Mouse (Mus musculus) MN1 (cell line): ENCODE measurements around the gene Rimbp2.

Source experiments
- DNase-seq: peaks from one replicate; pipeline ENCODE4 v3.0.0-alpha.2; 2016; ENCODE audit warnings: low spot score

Rimbp2 gene

DNA sequence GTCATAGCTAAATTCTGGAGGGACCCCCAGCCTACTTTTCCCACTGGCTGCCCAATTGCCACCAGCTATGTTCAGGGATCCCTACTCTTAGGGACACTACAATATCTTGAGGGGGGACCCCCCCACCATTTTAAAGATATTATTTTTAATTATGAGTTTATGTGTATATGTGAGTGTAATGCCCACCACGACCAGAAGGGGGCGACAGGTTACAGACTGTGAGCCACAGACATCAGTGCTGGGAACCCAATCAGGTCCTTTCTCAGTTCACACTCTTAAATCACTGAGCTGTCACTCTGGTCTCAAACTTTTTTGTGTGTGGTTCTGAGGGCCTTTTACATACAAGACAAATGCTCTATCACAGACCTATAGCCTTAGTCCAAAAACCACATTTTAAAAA, 109.3 kb downstream of the Rimbp2 start:
- no peak for DNase-seq

DNA sequence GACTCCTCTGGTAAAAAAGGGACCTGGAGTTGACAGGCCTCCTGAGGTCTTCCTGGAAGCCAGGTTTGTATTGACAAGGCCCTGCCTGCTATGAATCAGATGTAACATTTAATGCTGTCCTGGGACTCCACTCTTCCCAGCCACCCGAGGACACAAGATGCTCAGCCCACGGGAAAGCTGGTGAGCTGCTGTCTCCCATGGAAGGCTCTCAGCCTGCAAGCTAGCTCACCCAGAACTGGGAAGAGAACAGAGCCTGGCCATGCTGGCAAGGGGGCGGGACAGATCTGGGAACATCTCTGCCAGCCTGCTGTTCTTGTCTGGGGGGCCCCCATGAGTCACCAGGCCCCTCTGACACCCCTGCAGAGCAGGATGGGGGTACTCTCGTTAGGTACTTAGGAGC, 111.7 kb downstream of the Rimbp2 start:
- DNase-seq, result no peak

DNA sequence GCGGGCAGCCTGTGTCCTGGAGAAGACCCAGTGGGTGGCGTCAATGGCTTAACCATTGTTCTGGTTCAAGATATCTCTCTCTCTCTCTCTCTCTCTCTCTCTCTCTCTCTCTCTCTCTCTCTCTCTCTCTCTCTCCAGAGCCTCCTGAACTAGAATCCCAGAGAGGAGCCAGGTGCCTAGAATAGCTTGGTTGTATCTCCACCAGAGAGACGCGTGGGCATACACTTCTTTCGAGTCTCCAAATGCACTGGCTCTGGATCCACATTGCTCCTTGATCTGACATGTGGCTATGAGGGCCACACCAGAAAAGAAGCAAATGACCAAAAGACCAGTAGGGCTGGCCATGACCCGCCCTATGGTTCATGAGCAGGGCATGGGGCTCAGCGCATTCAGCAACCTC, 116.2 kb downstream of the Rimbp2 start:
- DNase-seq, result no peak

DNA sequence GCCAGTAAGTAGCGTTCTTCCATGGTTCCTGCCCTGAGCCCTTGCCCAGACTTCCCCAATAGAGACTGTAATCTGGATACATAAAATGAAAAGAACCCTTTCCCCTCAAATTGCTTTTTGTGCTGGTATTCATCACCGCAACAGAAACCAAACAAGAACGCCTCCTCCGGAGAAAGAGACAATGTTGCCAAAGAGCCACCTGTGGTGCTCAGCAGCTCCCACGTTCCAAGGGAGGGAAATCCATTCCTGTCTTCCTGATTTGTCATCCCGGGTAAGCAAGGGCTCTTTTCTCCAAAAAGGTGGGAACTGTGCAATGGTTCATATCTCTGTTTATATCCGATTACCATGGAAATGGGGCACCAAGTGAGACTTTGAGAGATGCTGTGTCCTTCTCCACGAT, 119.2 kb downstream of the Rimbp2 start:
- DNase-seq, result no peak

DNA sequence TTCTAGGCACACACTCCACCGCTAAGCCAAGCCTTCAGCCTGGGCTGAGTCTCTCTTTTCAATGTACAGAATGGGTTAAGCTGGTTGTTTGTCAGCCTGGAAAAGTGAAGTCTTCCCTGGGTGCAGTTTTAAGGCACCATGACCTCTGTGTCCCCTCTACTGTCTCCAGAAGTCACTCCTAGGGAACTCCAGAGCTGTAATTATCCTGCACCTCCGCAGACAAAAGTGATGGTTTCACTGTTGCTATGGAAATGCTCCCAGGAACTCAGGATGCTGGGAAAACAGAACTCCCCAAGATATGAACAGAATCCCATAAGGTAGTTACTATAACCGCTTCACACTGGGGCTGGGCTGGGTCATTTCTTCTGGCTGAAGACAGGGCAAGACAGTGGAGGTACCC, 130.4 kb downstream of the Rimbp2 start:
- no peak for DNase-seq

DNA sequence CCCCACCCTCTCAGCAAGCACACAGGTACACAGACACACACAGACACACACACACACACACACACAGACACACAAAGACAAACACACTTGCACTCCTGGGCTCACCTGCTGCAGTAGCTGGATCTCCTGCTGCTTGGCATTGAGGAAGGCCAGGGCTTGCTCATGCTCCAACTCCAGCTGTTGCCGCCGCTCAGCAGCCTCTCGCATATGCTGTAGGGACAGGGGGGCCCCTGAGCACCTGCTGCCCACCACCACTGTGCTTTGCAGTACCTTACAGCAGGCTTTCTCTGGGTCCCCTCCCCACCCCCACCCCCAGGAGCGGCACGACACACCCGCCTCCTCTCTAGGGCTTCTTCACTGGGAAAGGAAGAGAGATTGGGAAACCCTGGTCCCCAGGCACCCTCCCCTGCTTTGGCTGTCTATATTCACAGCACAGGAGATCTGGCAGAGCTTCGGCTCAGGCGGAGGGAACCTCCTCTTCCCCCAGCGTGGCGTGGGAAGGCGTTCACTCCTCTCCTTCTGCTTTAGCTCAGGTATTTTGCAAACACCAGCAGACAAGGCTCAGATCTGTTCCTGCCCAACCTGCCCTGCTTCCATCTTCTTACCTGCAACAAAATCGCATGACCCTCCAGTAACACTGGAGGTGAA, 133.5 kb downstream of the Rimbp2 start:
- no peak for DNase-seq

DNA sequence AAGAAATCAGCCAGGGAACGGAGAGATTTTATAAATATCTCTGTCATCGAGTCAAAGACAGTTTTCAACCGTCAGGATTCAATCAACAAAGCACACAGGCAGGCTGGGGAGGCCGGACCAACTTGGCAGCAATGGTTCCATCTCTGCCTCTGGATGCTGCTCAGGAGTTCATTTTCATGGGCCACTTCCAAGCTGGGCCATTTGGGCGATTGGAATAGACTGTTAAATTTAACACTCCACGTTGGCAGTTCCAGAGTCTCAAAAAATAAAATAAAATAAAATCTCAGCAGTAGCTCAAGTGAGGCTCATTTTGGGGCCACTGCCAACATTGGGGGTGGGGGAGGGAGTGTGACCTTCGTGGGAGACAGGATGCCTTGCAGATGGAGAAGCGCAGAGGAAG, 137.7 kb downstream of the Rimbp2 start:
- no peak for DNase-seq

DNA sequence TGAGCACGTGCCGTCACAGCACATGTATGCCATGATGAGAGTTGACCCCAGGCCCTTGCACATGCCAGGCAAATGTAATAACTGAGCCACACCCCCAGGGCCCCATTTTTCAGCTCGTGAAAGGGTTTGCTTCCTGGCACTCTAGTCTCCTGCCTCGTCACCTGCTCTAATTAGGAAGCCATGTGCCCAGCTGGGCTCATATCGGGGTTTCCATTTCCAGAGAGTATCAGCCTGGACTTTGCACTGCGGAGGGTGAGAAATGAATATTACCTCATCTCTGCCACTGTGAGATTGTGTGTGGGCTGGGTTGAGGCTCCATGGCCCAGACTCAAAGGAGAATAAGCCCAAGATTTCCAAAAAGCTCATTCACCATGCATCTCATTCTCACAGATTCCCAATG, 138.2 kb downstream of the Rimbp2 start:
- no peak for DNase-seq

DNA sequence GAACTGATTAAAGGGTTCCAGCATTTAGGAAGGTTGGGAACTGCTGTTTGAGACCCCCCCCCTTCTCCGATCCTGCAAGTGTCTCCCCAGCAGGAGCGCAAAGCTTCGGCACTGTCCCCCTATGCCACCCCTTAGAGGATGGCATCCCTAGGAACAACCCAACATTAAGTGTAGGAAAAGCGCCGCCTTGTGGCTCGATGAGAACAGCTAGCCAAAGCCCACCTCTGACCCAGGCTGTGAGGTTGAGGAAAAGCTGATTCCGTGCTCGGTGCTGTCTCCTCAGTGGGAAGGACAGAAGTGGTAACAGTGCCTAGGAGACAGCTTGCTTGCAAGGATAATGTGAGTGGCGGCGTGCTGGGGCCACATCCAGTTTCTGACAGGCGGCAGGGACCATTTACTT, 140.2 kb downstream of the Rimbp2 start:
- no peak for DNase-seq

DNA sequence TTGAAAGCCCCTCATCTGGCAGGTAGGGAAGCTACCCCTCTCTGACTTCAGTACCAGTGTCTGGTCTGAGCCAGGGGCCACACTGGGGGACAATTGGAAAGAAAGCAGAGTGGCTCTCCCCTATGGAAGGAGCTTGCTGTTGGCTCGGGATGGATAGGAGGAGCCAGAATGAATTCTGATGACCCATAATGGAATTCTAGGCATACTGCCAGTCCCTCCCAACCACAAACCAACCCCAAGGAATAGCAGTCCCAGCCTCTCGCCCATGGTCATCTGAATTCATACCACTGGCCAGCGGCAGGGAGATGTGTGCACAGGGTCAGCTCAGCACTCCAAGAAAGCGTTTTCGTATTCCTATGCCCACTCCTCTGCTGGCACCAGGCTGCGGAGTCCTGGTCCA, 141.9 kb downstream of the Rimbp2 start:
- DNase-seq, result peak; percentile 53

DNA sequence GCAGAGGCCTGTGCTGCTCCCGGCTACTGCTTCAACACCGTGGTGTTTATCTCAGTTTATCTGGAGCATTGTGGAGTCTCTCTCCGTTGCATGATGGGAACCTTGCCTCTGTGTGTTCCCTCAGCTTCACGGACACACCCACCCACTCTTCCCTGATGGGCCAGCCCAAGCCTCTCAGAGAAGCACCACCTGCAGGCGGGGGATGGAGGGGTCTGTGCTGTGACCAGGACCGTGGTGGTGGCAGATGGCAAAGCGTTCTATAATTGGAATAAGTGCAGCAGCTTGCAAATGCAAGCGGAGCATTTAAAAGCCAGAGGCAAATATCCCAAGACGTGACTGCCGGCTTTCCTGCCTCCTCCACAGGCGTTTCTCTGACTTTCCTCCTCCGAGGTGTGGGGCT, 143.3 kb downstream of the Rimbp2 start:
- peak; percentile 17 for DNase-seq

DNA sequence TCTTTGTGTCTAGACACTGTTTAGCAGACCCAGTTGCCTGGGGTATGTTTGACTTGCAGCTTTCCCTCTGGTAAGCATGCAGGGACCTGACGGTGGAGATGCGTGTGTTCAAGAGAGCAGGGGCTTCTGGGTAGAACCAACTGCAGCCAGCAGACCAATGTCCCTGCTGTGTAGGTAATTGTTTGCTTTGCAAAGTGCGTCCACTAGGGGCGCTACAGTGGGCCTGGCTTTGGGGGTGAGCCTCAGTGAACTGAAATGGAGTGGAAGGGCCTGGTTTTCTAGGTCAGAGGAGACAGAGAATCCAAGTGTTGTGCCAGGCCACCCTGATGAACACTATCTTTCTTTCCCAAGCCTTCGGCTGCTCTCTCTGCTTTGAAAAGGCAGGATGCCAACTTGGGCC, 143.9 kb downstream of the Rimbp2 start:
- DNase-seq, result peak; percentile 35

DNA sequence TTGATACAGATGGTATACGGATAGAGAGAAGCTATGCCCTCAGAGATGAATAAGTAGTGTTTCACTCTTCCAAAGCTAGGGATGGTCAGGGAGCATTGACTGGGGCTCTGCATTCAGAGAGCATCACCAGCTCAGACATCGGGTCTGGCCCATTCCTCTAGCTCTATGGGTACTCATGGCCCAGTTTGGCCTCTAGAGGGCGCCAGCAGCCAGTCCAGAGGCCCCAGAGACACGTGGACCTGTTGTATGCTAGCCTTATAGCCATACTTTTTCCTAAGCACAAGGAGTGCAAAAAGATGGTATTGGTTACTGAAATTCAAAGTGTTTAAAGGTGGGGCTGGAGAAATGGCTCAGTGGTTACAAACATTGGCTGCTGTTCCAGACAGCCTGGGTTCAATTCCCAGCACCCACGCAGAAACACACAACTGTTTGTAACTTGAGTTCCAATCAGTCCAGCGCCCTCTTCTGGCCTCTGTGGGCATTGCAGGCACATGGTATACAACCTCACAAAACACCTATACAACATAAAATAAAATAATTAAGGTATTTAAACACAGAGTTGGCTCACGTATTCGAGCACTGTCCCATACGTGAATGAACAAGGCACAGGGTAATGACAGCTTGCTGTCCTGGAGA, 144.6 kb downstream of the Rimbp2 start:
- DNase-seq, result peak; percentile 38

DNA sequence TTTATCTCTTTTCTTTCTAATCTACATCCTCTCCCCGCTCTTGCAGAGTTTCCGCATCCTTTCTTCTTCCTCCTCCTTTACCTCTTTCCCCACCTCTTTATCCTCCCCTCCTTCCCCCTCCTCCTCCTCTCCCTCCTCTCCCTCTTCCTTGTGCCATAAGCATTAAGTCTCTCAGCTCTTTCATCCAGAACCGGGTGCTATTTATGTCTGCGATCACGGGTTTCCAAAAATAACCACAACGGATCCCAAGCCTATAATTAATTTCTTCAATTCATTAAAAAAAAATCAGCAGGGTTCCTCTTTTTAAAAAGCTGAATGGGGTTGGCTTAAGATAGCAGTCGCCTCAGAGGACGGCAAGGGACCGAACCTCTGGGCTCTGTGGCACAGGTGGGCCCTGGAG, 145.9 kb downstream of the Rimbp2 start:
- no peak for DNase-seq

DNA sequence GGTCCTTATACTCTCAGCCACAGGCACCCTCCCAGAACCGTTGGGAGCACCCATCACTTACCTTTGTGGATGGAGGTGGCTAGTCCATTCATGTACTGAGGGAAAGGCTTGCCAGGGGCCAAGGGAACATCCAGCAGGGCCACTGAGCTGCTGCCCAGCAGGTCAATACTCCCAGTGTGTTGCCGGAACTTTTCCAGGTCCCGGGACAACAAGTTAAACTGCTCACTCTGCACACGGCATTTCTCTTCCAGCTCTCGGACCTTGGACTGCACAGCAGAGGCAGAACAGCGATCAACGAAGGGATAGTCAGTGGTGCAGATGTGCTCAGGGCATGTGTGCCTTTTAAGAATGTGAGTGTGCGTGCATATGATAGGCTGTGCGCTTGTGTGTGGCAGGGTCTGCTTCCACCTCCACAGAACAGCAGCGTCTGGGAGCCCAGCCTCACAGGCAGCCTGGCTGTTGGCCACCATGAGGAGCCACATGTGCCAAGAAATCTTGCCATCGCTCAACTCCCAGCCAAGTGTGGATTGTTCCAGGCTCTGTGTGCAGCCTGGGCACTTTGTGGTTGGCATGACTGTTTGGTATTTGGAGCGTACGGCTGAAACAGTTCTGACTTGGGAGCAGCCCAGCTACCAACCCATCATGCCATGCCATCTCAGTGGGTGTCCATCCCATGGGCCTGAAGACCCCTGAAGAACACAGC, 146.8 kb downstream of the Rimbp2 start:
- DNase-seq, result no peak

DNA sequence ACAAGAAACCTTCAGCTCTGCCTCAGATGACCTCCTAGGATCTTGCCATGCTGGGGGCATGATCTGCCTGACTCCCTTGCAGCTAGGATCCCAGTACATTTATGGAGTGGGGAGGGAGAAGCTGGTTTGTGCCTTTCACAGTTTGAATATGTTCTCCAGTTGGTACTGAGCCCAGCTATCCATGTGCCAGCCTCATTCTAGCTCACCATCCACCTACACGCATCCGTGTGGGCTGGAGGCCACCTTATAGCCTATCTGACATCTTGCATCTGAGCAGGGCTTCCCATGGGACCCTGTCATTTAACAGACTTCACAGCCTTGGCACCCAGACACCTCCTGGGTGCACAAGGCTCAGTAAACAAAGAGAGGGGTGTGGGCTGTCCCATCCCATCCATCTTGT, 148.2 kb downstream of the Rimbp2 start:
- DNase-seq, result no peak

DNA sequence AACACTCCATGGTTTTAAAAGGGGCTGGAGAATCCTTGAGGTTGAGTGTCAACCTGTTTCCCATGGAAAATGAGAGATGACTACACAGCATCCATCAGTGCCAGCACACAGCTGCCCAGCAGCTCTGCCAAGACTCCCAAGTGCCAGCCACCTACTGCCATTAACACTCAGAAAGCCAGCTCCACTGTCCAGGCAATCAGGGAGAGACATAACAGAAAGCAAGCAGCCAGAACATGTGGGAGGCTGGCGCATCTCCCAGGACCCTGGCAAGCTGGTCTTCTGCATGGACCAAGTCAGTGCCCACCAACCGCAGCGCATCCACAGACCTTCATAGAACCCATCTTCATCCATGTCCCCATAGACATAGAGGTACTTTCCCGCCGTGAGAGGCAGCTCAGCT, 152.7 kb downstream of the Rimbp2 start:
- DNase-seq, result no peak

DNA sequence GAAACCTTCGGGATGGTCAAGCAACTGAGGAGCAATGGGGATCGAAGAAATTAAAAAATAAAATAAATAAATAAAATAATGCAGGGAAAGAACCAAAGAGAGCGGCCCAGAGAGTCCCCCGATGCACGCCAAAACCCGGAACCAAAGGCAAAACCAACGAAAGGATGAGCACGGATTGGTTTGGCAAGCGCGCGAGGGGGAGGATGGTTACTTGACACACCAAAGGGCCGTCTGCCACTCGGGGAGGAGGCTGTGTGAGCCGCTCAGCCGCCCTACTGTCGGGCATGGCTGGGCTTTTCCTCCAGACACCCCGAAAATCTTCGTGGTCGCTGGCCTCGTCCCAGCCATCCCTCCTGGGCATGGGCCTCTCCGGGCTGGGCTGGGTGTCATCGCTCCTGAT, 171.7 kb downstream of the Rimbp2 start:
- DNase-seq, result no peak

DNA sequence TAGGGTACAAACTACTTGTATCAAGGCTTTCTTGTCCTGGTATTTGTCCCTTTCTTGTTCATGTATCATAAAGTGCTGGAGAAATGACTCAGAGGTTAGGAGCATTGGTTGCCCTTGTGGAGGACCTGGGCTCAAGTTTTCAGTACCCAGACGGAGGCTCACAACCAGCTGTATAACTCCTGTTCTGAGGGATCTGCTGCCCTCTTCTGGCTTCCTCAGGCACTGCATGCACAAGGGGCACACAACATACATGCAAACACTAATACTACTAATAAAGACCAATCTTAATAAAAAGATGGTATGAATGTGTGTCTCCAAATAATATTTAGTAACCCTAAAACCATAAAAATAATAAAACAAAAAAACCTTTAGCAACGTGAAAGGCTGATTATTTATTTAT, 176.9 kb downstream of the Rimbp2 start:
- DNase-seq, result no peak

DNA sequence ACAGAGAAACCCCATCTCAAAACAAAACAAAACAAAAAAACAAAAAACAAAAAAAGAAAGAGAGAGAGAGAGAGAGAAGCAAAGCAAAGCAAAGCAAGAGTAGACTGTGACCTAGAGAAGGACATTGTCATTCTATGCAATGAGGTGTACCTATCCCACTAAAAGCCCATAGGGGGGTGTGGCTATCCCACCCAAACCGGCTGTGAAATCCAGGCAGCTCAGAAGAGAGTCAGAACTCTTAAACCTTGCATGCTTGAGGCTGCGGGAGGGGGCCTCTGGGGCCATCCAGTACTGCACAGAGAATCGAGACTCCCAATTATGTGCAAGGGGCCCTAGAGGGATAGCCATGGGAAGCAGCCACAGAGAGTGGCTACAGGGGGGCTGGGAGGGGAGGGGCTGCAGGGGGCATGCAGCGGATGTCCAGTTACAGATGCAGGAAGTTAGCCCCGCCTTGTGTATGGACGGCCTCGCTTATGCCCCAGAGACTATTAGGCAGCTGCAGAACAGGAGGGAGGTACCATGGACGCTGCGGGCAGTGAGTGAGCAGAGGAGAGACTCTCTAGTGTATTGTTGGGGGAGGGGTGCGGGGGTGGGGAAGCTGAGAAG, 184.2 kb downstream of the Rimbp2 start:
- peak; percentile 53 for DNase-seq

DNA sequence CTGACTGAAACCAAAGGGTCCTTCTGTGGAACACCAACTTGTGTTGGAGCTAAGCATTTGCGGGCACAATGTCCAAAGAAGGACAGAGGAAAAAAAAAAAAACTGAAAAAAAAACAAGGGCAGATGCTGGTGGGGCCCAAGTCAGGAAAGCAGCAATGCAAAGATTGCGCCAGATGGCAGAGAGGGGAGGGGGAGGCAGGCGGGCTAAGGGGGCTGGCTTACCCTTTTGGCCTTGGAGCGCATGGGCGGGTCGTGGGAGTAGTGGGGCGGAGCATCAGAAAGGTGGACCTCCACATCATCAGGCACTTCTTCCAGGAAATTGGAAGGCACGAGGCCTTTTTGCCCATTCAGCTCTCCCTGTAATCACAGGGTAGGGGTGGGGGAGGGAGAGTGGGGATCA, 192.2 kb downstream of the Rimbp2 start:
- no peak for DNase-seq

DNA sequence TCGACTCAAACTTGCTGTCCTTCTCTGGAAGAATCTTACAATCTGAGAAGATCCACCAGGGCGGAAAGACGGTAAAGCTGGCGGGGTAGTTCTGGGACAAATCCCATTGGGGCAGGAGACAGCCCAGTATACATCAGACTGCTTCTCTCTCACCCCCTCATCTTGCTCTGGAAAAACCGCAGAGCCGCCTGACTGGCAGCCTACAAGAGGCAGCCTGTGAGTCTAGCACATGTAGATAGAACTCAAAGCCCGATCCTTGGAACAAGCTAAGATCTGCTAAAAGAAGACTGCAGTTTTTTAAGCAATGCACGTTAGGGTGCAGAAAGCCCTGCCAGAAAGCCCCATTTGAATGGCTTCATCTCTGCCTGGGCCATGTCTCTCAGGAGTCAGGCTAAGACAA, 207.0 kb downstream of the Rimbp2 start:
- DNase-seq, result no peak

DNA sequence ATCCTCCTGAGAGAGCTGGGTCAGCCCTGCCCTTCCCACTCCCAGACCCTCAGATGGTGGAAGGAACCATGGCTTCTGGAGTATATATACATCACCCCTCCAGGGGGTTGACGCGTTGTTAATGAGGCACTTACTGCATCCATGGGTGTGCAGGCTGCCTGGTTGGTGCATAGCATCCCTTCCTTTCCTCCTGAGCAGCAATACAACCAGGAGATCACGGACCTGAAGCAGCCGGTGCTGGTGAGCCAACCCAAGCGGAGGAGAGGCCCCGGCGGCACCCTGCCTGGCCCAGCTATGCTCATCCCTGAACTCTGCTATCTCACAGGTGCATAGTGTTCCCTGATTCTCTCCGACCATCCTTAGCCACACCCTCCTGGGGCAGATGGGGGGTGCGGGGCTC, 208.1 kb downstream of the Rimbp2 start:
- DNase-seq, result no peak
